Mouse (Mus musculus): ENCODE measurements around the gene Cast. TPM values are rescaled to one million over a fixed set of nuclear protein-coding genes. Genes with fewer than 3 reads are reported as not detected.
A peak's percentile ranks its signal among the peaks of the same experiment; 100 is the strongest.

Cast gene
- total and polyA plus RNA-seq, 2 experiments from 2014 or later, result 30.6 to 48.8 TPM

DNA sequence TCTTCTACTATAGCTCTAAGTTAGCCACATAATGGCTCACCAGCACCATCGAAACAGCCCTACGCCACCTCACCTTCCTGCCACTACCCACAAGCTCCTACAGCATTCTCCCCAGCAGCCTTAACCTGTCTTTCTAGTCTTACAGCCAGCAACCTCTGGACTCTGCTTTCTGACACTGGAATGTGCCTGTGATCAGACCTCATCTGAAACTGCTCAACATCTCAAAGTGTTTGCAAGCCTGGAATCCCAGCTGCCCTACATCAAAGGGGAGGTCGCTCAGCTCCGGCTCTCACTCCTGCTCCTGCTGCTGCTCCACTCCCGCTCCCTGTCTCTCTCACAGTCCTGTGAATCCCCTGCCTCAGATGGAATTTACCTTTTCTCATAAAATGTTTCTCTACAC, 65.4 kb downstream of the Cast start:
- TF ChIP-seq EP300 (IDR thresholded peaks at IDR 0.05; ENCODE audit: low read depth) (no peak), CTCF (IDR thresholded peaks at IDR 0.05; ENCODE audit: low read depth) (no peak)
- peaks cover 65% of the 10 kb centered on the region for H3K36me3 ChIP-seq (replicated peaks; ENCODE audit: control insufficient read depth, insufficient read depth, low read length)
- H3K4me1 ChIP-seq (ENCODE audit: control insufficient read depth, insufficient read depth), result 0 out of 2 replicates have a peak, but pooled peaks cover 4% of the 10 kb centered on the region
- H3K27ac ChIP-seq (ENCODE audit: low read depth), result peak overlapping the region; percentile 57; the same call in 1 of the 2 replicates
- no peak overlapping the region for H3K4me2 ChIP-seq (ENCODE audit: low read depth, low read length)
- H3K27me3 ChIP-seq (ENCODE audit: control insufficient read depth, insufficient read depth, low read length), result no peaks in the 10 kb centered on the region
- H3K4me3 ChIP-seq (ENCODE audit: low read depth, low read length), result no peak overlapping the region
- WGBS, result 36% methylated on average over 5 of the region's 5 CpGs
- ATAC-seq (ENCODE audit: insufficient read depth, low read depth) (peak; percentile 82), DNase-seq (ENCODE audit: low spot score) (peak; percentile 16)
- H3K9me3 ChIP-seq (replicated peaks; ENCODE audit: control insufficient read depth, low read length), result no peaks in the 10 kb centered on the region
- H3K9ac ChIP-seq (replicated peaks; ENCODE audit: low read depth, low read length), result 0 out of 2 replicates have a peak overlapping the region, but pooled peaks have one; percentile 3

GRCm38 (mm10) chr13:74736396-74736795, 72.2 kb downstream of the Cast start:
- H3K36me3 ChIP-seq (replicated peaks; ENCODE audit: control insufficient read depth, insufficient read depth, low read length), result peaks cover 81% of the 10 kb centered on the region
- TF ChIP-seq CTCF (IDR thresholded peaks at IDR 0.05; ENCODE audit: low read depth) (no peak), EP300 (IDR thresholded peaks at IDR 0.05; ENCODE audit: low read depth) (no peak)

DNA sequence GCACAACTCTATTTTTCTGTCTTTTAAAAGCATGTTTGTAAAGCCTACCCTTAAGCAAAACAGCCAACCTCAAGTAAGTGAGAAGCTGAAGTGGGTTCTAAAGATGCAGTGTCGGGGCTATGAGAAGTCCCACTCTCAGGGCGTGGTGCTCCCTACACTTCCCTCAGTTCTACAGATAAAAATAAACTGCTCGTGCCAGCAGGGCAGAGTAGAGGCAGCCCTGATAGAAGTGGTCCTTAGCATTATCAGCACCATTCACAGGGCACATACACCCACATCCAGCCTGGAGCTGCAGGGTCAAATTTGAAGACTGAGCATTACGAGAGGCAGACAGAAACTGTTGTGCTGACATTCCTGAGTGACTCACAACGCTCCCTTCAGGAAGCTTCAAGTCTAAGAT, 72.8 kb downstream of the Cast start:
- Histone ChIP-seq H3K4me3 (ENCODE audit: low read depth, low read length) (no peak overlapping the region), H3K4me2 (ENCODE audit: low read depth, low read length) (no peak overlapping the region), H3K27me3 (ENCODE audit: control insufficient read depth, insufficient read depth, low read length) (no peaks in the 10 kb centered on the region), H3K27ac (ENCODE audit: low read depth) (no peak overlapping the region), H3K36me3 (replicated peaks; ENCODE audit: control insufficient read depth, insufficient read depth, low read length) (peaks cover 80% of the 10 kb centered on the region), H3K4me1 (ENCODE audit: control insufficient read depth, insufficient read depth) (no peaks in the 10 kb centered on the region), H3K9me3 (replicated peaks; ENCODE audit: control insufficient read depth, low read length) (no peaks in the 10 kb centered on the region), H3K9ac (replicated peaks; ENCODE audit: low read depth, low read length) (no peak overlapping the region)
- ATAC-seq (ENCODE audit: insufficient read depth, low read depth) (no peak), DNase-seq (ENCODE audit: low spot score) (no peak)
- WGBS, result 32% methylated on average over 5 of the region's 5 CpGs
- TF ChIP-seq EP300 (IDR thresholded peaks at IDR 0.05; ENCODE audit: low read depth), result no peak
- TF ChIP-seq CTCF (IDR thresholded peaks at IDR 0.05; ENCODE audit: low read depth), result no peak

More at GRCm38 (mm10) chr13:74736396-74736795, 72.2 kb downstream of the Cast start:
- Histone ChIP-seq H3K27ac (ENCODE audit: low read depth) (no peak overlapping the region), H3K4me2 (ENCODE audit: low read depth, low read length) (no peak overlapping the region), H3K27me3 (ENCODE audit: control insufficient read depth, insufficient read depth, low read length) (no peaks in the 10 kb centered on the region), H3K4me1 (ENCODE audit: control insufficient read depth, insufficient read depth) (no peaks in the 10 kb centered on the region), H3K9ac (replicated peaks; ENCODE audit: low read depth, low read length) (no peak overlapping the region), H3K4me3 (ENCODE audit: low read depth, low read length) (no peak overlapping the region), H3K9me3 (replicated peaks; ENCODE audit: control insufficient read depth, low read length) (no peaks in the 10 kb centered on the region)
- 73% methylated on average over 2 of the region's 2 CpGs for WGBS
- ATAC-seq (ENCODE audit: insufficient read depth, low read depth) (no peak), DNase-seq (ENCODE audit: low spot score) (no peak)

DNA sequence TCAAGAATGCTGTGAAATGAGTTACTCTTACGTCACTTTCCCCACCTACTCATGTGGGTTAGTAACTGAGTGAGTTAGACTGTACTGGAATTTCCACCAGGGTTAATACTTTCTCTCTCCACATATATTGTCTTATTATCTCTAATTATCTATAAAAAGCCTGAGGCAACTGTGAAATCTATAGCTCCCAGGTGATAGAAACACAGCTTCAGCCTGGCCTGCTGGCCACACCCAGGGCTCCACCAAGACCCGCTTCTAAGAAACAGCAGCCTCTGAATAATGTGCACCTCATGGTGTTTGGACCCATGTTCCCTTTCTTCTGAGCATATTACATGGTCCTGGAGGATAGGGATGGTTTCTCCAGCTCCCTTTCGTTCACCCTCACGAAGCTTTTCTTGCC, 74.9 kb downstream of the Cast start:
- Histone ChIP-seq H3K36me3 (replicated peaks; ENCODE audit: control insufficient read depth, insufficient read depth, low read length) (peaks cover 81% of the 10 kb centered on the region), H3K27me3 (ENCODE audit: control insufficient read depth, insufficient read depth, low read length) (no peaks in the 10 kb centered on the region), H3K4me2 (ENCODE audit: low read depth, low read length) (no peak overlapping the region), H3K9ac (replicated peaks; ENCODE audit: low read depth, low read length) (no peak overlapping the region), H3K4me3 (ENCODE audit: low read depth, low read length) (no peak overlapping the region), H3K9me3 (replicated peaks; ENCODE audit: control insufficient read depth, low read length) (no peaks in the 10 kb centered on the region), H3K4me1 (ENCODE audit: control insufficient read depth, insufficient read depth) (no peaks in the 10 kb centered on the region), H3K27ac (ENCODE audit: low read depth) (no peak overlapping the region)
- no peak for ATAC-seq (ENCODE audit: insufficient read depth, low read depth)
- no peak for DNase-seq (ENCODE audit: low spot score)
- no peak for TF ChIP-seq EP300 (IDR thresholded peaks at IDR 0.05; ENCODE audit: low read depth)
- no peak for TF ChIP-seq CTCF (IDR thresholded peaks at IDR 0.05; ENCODE audit: low read depth)
- WGBS, result 93% methylated on average over 4 of the region's 4 CpGs

GRCm38 (mm10) chr13:74719002-74719401, 89.6 kb downstream of the Cast start:
- no peak for ATAC-seq (ENCODE audit: insufficient read depth, low read depth)
- TF ChIP-seq EP300 (IDR thresholded peaks at IDR 0.05; ENCODE audit: low read depth), result no peak
- TF ChIP-seq CTCF (IDR thresholded peaks at IDR 0.05; ENCODE audit: low read depth), result no peak
- DNase-seq (ENCODE audit: low spot score), result no peak
- Histone ChIP-seq H3K4me2 (ENCODE audit: low read depth, low read length) (no peak overlapping the region), H3K9ac (replicated peaks; ENCODE audit: low read depth, low read length) (no peak overlapping the region), H3K27me3 (ENCODE audit: control insufficient read depth, insufficient read depth, low read length) (no peaks in the 10 kb centered on the region), H3K4me1 (ENCODE audit: control insufficient read depth, insufficient read depth) (no peaks in the 10 kb centered on the region), H3K9me3 (replicated peaks; ENCODE audit: control insufficient read depth, low read length) (no peaks in the 10 kb centered on the region), H3K27ac (ENCODE audit: low read depth) (no peak overlapping the region), H3K36me3 (replicated peaks; ENCODE audit: control insufficient read depth, insufficient read depth, low read length) (peaks cover 49% of the 10 kb centered on the region), H3K4me3 (ENCODE audit: low read depth, low read length) (no peak overlapping the region)
- 77% methylated on average over 2 of the region's 2 CpGs for WGBS

DNA sequence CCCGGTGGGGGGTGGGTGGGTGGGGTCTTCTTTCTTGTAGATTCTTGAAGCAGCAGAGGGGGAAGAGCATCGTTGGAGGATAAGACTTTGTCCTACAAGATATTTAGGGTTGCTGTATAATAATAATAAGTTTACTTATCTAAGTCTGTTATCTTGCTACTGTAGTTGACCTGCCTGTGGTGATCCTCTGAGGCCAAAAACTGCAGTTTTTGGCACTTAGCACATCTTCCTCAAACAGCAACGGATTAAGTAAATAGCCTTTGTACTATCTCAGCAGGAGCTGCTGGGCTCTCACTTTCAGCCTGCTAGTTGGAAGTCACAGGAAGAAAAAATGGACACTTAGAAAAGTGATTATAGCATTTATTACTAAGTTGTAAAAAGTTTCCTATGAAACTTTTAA, 112.4 kb downstream of the Cast start:
- Histone ChIP-seq H3K4me2 (ENCODE audit: low read depth, low read length) (no peak overlapping the region), H3K36me3 (replicated peaks; ENCODE audit: control insufficient read depth, insufficient read depth, low read length) (peaks cover 53% of the 10 kb centered on the region), H3K9ac (replicated peaks; ENCODE audit: low read depth, low read length) (no peak overlapping the region), H3K4me3 (ENCODE audit: low read depth, low read length) (no peak overlapping the region), H3K4me1 (ENCODE audit: control insufficient read depth, insufficient read depth) (no peaks in the 10 kb centered on the region), H3K27ac (ENCODE audit: low read depth) (no peak overlapping the region), H3K9me3 (replicated peaks; ENCODE audit: control insufficient read depth, low read length) (no peaks in the 10 kb centered on the region), H3K27me3 (ENCODE audit: control insufficient read depth, insufficient read depth, low read length) (no peaks in the 10 kb centered on the region)
- ATAC-seq (ENCODE audit: insufficient read depth, low read depth), result no peak
- no peak for DNase-seq (ENCODE audit: low spot score)
- TF ChIP-seq CTCF (IDR thresholded peaks at IDR 0.05; ENCODE audit: low read depth) (no peak), EP300 (IDR thresholded peaks at IDR 0.05; ENCODE audit: low read depth) (no peak)
- 65% methylated on average over 3 of the region's 3 CpGs for WGBS
